Mouse (Mus musculus) olfactory bulb, adult 2 months (tissue): ENCODE results near the gene Sart3.

ENCODE experiments used
- CTCF ChIP-seq: fragments of 200-500 bp; IDR thresholded peaks from 2 replicates; pipeline ENCODE4 v1.5.1; 2012; ENCODE audit warnings: low read depth, mild to moderate bottlenecking, low read length, moderate library complexity; ENCODE audit not compliant: insufficient read depth
- POLR2A ChIP-seq: fragments of 200-500 bp; IDR thresholded peaks from 2 replicates; pipeline ENCODE4 v1.6.1; 2012; ENCODE audit warnings: mild to moderate bottlenecking, low read depth, low read length, moderate library complexity; ENCODE audit not compliant: insufficient read depth

- TF ChIP-seq POLR2A, result no peak
- TF ChIP-seq CTCF, result no peak
Measured at GRCm38 (mm10) chr5:113765641-113766526, 6.4 kb downstream of the Sart3 start.
